Mouse (Mus musculus): ENCODE data around the gene Galnt17.

Gene Galnt17

GRCm38 (mm10) chr5:131008507-131008906 is 299.8 kb downstream of the Galnt17 start:
- ChIA-PET POLR2A (interaction anchor here in 1 of 4 experiments (0.7 kb wide), 1 partner anchor 112 kb away, joined by 3 read pairs; no protein-coding TSS in a partner anchor), CTCF (interaction anchor here (0.5 to 3.2 kb wide), 54 partner anchors 9 to 421 kb away, joined by 3 to 36 read pairs (median 4); no protein-coding TSS in a partner anchor)

GRCm38 (mm10) chr5:131007871-131008505 is 300.3 kb downstream of the Galnt17 start:
- POLR2A ChIA-PET: interaction anchor here in 1 of 4 experiments (0.6 to 1.2 kb wide), 3 partner anchors 11 to 122 kb away, joined by 3 read pairs; no protein-coding TSS in a partner anchor
- CTCF ChIA-PET: interaction anchor here (0.5 to 3.2 kb wide), 51 partner anchors 8 to 427 kb away, joined by 3 to 36 read pairs (median 4); no protein-coding TSS in a partner anchor

GRCm38 (mm10) chr5:131007198-131007597 is 301.1 kb downstream of the Galnt17 start:
- CTCF ChIA-PET: interaction anchor here (0.6 to 3.2 kb wide), 23 partner anchors 12 to 983 kb away, joined by 3 to 36 read pairs (median 4); no protein-coding TSS in a partner anchor
- POLR2A ChIA-PET: interaction anchor here in 1 of 4 experiments (0.6 to 1.2 kb wide), 2 partner anchors 12 to 123 kb away, joined by 3 read pairs; no protein-coding TSS in a partner anchor

GRCm38 (mm10) chr5:131006524-131006923 is 301.8 kb downstream of the Galnt17 start:
- CTCF ChIA-PET: interaction anchor here in 2 of 4 experiments (0.5 to 1.8 kb wide), 4 partner anchors 28 to 648 kb away, joined by 3 to 7 read pairs (median 4); no protein-coding TSS in a partner anchor
- POLR2A ChIA-PET: interaction anchor here in 2 of 4 experiments (0.6 kb wide), 2 partner anchors 89 to 464 kb away, joined by 3 read pairs; no protein-coding TSS in a partner anchor

- POLR2A ChIA-PET: interaction anchor here in 1 of 4 experiments (0.6 kb wide), 1 partner anchor 136 kb away, joined by 4 read pairs; no protein-coding TSS in a partner anchor
- CTCF ChIA-PET: interaction anchor here in 1 of 4 experiments (2.0 kb wide), 1 partner anchor 8 kb away, joined by 5 read pairs; no protein-coding TSS in a partner anchor
Observed at GRCm38 (mm10) chr5:131000572-131000971, 307.7 kb downstream of the Galnt17 start.

GRCm38 (mm10) chr5:130979321-130979720 is 329.0 kb downstream of the Galnt17 start:
- ChIA-PET POLR2A (no interaction called here), CTCF (interaction anchor here in 1 of 4 experiments (1.9 kb wide), 1 partner anchor 28 kb away, joined by 5 read pairs; no protein-coding TSS in a partner anchor)

GRCm38 (mm10) chr5:130978871-130979270 is 329.4 kb downstream of the Galnt17 start:
- POLR2A ChIA-PET: no interaction called here
- CTCF ChIA-PET: interaction anchor here in 1 of 4 experiments (1.4 to 1.9 kb wide), 2 partner anchors 28 to 29 kb away, joined by 4 to 5 read pairs; no protein-coding TSS in a partner anchor

- ChIA-PET CTCF (interaction anchor here in 1 of 4 experiments (0.6 to 1.9 kb wide), 3 partner anchors 27 to 441 kb away, joined by 4 to 5 read pairs (median 4); no protein-coding TSS in a partner anchor), POLR2A (interaction anchor here in 1 of 4 experiments (0.6 kb wide), 1 partner anchor 316 kb away, joined by 4 read pairs; no protein-coding TSS in a partner anchor)
Observed at GRCm38 (mm10) chr5:130977999-130978398, 330.3 kb downstream of the Galnt17 start.

GRCm38 (mm10) chr5:130952361-130952760 is 355.9 kb downstream of the Galnt17 start:
- ChIA-PET POLR2A (interaction anchor here in 1 of 4 experiments (1.3 kb wide), 1 partner anchor 14 kb away, joined by 3 read pairs; no protein-coding TSS in a partner anchor), CTCF (interaction anchor here in 1 of 4 experiments (0.6 kb wide), 1 partner anchor 127 kb away, joined by 3 read pairs; no protein-coding TSS in a partner anchor)

GRCm38 (mm10) chr5:130950894-130951400 is 357.4 kb downstream of the Galnt17 start:
- ChIA-PET POLR2A (interaction anchor here in 2 of 4 experiments (0.5 to 1.0 kb wide), 3 partner anchors 476 to 1593 kb away, joined by 3 to 10 read pairs (median 5); no protein-coding TSS in a partner anchor), CTCF (interaction anchor here (0.5 to 2.7 kb wide), 42 partner anchors 8 to 578 kb away, joined by 3 to 14 read pairs (median 4); no protein-coding TSS in a partner anchor)

GRCm38 (mm10) chr5:130950421-130950820 is 357.9 kb downstream of the Galnt17 start:
- CTCF ChIA-PET: interaction anchor here (0.5 to 2.7 kb wide), 39 partner anchors 7 to 484 kb away, joined by 3 to 14 read pairs (median 4); no protein-coding TSS in a partner anchor
- POLR2A ChIA-PET: interaction anchor here in 2 of 4 experiments (0.5 to 1.0 kb wide), 3 partner anchors 226 to 478 kb away, joined by 3 to 10 read pairs (median 3); no protein-coding TSS in a partner anchor

GRCm38 (mm10) chr5:130949710-130950109 is 358.6 kb downstream of the Galnt17 start:
- CTCF ChIA-PET: interaction anchor here (0.6 to 2.7 kb wide), 6 partner anchors 24 to 480 kb away, joined by 3 to 14 read pairs (median 8); no protein-coding TSS in a partner anchor
- POLR2A ChIA-PET: interaction anchor here in 1 of 4 experiments (0.8 kb wide), 1 partner anchor 227 kb away, joined by 3 read pairs; no protein-coding TSS in a partner anchor

GRCm38 (mm10) chr5:130938911-130939608 is 369.2 kb downstream of the Galnt17 start:
- ChIA-PET CTCF (interaction anchor here in 2 of 4 experiments (0.6 to 1.3 kb wide), 3 partner anchors 12 to 33 kb away, joined by 3 to 5 read pairs (median 3); no protein-coding TSS in a partner anchor), POLR2A (interaction anchor here in 1 of 4 experiments (0.6 kb wide), 1 partner anchor 347 kb away, joined by 3 read pairs; no protein-coding TSS in a partner anchor)

- CTCF ChIA-PET: interaction anchor here in 3 of 4 experiments (0.6 to 1.3 kb wide), 7 partner anchors 13 to 672 kb away, joined by 3 to 5 read pairs (median 3); no protein-coding TSS in a partner anchor
- POLR2A ChIA-PET: interaction anchor here in 2 of 4 experiments (0.6 kb wide), 2 partner anchors 14 to 346 kb away, joined by 3 to 5 read pairs; no protein-coding TSS in a partner anchor
Observed at GRCm38 (mm10) chr5:130938274-130938741, 370.0 kb downstream of the Galnt17 start.

- ChIA-PET CTCF (no interaction called here), POLR2A (no interaction called here)
Observed at GRCm38 (mm10) chr5:130930999-130931398, 377.3 kb downstream of the Galnt17 start.

GRCm38 (mm10) chr5:130927794-130928149 is 380.5 kb downstream of the Galnt17 start:
- ChIA-PET POLR2A (no interaction called here), CTCF (interaction anchor here in 2 of 4 experiments (0.5 to 1.9 kb wide), 4 partner anchors 23 to 365 kb away, joined by 3 to 5 read pairs (median 4); no protein-coding TSS in a partner anchor)

GRCm38 (mm10) chr5:130927138-130927793 is 381.0 kb downstream of the Galnt17 start:
- POLR2A ChIA-PET: no interaction called here
- CTCF ChIA-PET: interaction anchor here in 3 of 4 experiments (0.5 to 2.9 kb wide), 5 partner anchors 23 to 366 kb away, joined by 3 to 11 read pairs (median 5); no protein-coding TSS in a partner anchor

All from embryonic stem cell, embryonic (primary cell).